Mouse (Mus musculus): ENCODE measurements around the gene Bst1. TPM values are rescaled to one million over a fixed set of nuclear protein-coding genes. Genes with fewer than 3 reads are reported as not detected.

Bst1 gene
- polyA plus RNA-seq, 1 experiment from 2014 or later: not detected

DNA sequence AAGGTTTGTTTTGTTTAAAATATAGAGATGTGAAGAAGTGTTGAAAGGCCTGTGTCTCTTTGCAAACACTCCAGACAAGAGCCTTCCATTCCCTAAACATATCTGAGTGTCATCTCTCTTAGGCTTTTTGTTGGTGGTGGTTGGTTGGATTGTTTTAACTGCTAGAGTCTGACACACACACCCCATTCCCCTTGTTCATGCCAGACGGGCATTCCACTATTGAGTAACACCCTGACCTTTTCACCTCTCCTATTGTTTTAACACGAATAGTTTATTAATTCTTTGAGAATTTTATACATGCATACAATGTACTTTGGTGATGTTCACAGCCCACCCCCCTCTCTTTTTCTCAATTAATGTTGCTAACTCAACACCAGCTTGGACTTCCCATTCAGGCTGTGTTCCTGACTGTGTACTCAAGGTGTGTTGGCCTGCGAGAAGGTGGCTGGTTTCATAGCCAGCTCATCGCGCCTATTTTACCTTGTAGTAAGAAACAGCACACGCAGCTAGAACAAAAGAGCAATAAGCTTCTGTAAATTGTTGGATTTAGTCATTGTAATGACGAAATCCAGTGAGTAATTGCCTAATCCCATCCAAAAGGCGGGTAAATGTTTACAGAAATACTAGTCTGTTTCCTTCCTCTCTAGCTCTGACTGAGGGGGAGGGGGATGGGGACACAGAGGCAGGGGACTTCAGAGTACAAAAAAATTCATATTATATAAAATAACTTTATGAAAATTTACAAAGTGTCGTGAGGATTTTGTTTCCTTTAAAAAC lies 30.5 kb upstream of the Bst1 start:
- 83% methylated on average over 9 of the region's 9 CpGs for WGBS

DNA sequence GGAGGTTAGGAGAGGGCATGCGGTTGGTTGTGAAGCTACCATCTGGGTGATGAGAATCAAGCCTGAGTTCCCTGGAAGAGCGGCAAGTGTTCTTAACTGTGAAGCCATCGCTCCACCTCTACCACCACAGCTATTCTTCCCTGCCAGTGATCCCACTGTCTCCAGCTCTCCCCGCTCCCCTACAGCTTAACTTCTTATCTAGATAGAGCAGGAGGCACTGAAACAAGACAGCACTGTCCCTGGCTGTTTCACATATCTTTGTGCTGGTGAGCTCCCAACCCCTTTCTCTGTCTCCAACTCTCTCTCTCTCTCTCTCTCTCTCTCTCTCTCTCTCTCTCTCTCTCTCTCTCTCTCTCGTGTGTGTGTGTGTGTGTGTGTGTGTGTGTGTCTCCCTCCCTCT lies 26.3 kb upstream of the Bst1 start:
- WGBS: 87% methylated on average over 4 of the region's 5 CpGs
- no peak for ATAC-seq (ENCODE audit: insufficient number of reproducible peaks, insufficient read depth, low FRiP score, low TSS enrichment, low read depth)
- Histone ChIP-seq H3K9ac (replicated peaks) (no peak overlapping the region), H3K4me1 (replicated peaks) (no peaks in the 10 kb centered on the region), H3K9me3 (no peaks in the 10 kb centered on the region), H3K36me3 (no peaks in the 10 kb centered on the region), H3K4me2 (no peak overlapping the region), H3K4me3 (replicated peaks) (no peak overlapping the region), H3K27me3 (no peaks in the 10 kb centered on the region), H3K27ac (no peak overlapping the region)

More for the DNA sequence above, 30.5 kb upstream of the Bst1 start:
- Histone ChIP-seq H3K36me3 (no peaks in the 10 kb centered on the region), H3K4me3 (replicated peaks) (no peak overlapping the region), H3K27me3 (no peaks in the 10 kb centered on the region), H3K4me1 (replicated peaks) (no peaks in the 10 kb centered on the region), H3K9me3 (no peaks in the 10 kb centered on the region), H3K9ac (replicated peaks) (no peak overlapping the region), H3K4me2 (no peak overlapping the region), H3K27ac (no peak overlapping the region)
- no peak for ATAC-seq (ENCODE audit: insufficient number of reproducible peaks, insufficient read depth, low FRiP score, low TSS enrichment, low read depth)

DNA sequence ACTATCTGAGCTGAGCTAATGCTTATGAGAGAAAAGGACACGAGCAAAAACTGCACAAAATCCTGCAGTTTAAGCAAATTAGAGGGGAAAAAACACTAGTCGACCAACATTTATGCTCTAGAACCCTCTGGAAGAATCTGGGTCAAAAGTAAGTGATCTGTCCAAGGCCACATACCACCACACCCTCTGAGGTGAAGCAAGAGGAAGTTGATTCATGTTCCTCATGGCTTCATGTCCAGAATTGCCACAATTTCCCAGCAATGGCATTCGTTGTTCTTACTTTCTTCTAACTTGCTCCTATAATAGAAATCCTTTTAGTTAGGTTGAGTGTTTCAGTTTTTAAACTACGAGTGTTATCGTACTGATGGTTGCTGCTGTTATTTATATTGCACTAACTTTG lies 19.2 kb upstream of the Bst1 start:
- Histone ChIP-seq H3K9ac (replicated peaks) (no peak overlapping the region), H3K36me3 (no peaks in the 10 kb centered on the region), H3K27me3 (no peaks in the 10 kb centered on the region), H3K4me1 (replicated peaks) (no peaks in the 10 kb centered on the region), H3K9me3 (no peaks in the 10 kb centered on the region), H3K27ac (no peak overlapping the region), H3K4me3 (replicated peaks) (no peak overlapping the region), H3K4me2 (no peak overlapping the region)
- WGBS: 88% methylated on average over 5 of the region's 5 CpGs
- ATAC-seq (ENCODE audit: insufficient number of reproducible peaks, insufficient read depth, low FRiP score, low TSS enrichment, low read depth): no peak

DNA sequence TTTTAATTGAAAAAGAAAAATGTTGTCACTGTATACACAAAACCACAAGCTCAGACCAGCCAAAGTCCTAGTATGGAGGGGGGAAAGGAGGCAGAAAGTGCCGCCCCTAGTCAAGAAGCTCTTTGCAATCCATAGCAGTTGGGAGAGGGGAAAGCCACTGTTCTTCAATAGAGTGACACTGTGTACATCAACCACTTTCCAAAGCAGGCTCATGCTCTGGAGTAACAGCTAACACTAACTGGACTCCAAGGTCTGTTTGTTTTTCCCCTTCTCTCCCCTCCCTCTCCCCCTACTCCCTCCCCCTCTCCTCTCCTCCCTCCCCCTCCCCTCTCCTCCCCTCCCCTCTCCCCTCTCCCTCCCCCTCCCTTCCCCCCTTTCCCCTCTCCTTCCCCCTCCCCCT lies 18.0 kb upstream of the Bst1 start:
- no peak for ATAC-seq (ENCODE audit: insufficient number of reproducible peaks, insufficient read depth, low FRiP score, low TSS enrichment, low read depth)
- Histone ChIP-seq H3K9ac (replicated peaks) (no peak overlapping the region), H3K9me3 (no peaks in the 10 kb centered on the region), H3K27me3 (no peaks in the 10 kb centered on the region), H3K4me1 (replicated peaks) (no peaks in the 10 kb centered on the region), H3K27ac (no peak overlapping the region), H3K36me3 (no peaks in the 10 kb centered on the region), H3K4me3 (replicated peaks) (no peak overlapping the region), H3K4me2 (no peak overlapping the region)
- 67% methylated on average over 1 of the region's 1 CpGs for WGBS

DNA sequence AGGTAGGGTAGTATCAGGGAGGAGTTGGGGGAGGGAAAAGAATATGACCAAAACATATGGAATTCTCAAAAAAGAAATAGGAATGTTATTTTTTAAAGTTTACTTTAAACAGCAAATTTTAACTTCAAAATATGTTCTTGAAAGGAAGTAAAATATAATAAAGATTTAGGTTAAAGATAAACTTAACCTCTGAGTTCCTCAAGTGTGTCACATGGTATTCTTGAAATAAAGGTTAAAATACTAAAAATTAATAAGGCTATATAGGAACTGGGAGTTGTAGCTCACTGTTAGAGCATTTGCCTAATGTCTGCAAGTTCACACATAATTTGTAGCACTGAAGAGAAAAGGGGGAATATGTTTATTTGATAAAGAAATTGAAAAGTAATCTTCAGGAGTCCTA lies 17.4 kb upstream of the Bst1 start:
- H3K36me3 ChIP-seq: no peaks in the 10 kb centered on the region
- ATAC-seq (ENCODE audit: insufficient number of reproducible peaks, insufficient read depth, low FRiP score, low TSS enrichment, low read depth): no peak
- no peaks in the 10 kb centered on the region for H3K9me3 ChIP-seq
- no peak overlapping the region for H3K27ac ChIP-seq
- H3K4me2 ChIP-seq: no peak overlapping the region
- H3K9ac ChIP-seq (replicated peaks): no peak overlapping the region
- no peaks in the 10 kb centered on the region for H3K4me1 ChIP-seq (replicated peaks)
- no peaks in the 10 kb centered on the region for H3K27me3 ChIP-seq
- no peak overlapping the region for H3K4me3 ChIP-seq (replicated peaks)

DNA sequence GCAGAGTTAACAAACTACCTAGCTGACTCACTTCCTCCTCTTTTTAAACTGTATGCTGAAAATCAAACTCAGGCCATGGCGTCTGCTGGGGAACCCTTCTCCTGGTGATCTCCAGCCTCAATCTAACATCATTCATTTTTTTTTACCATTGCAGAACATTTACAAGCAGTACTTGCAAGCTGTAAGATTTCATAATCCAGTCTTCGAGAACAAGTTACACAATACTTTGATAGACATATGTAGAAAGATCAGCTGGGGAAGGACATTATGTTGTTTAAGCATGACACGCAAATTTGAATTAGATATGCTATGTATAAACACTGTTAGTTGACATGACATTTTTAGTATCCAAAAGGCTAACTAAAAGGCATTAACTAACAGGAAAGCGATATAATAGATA lies 16.9 kb upstream of the Bst1 start:
- Histone ChIP-seq H3K9ac (replicated peaks) (no peak overlapping the region), H3K36me3 (no peaks in the 10 kb centered on the region), H3K27me3 (no peaks in the 10 kb centered on the region), H3K9me3 (no peaks in the 10 kb centered on the region), H3K4me2 (no peak overlapping the region), H3K4me1 (replicated peaks) (no peaks in the 10 kb centered on the region), H3K4me3 (replicated peaks) (no peak overlapping the region), H3K27ac (no peak overlapping the region)
- ATAC-seq (ENCODE audit: insufficient number of reproducible peaks, insufficient read depth, low FRiP score, low TSS enrichment, low read depth): no peak
- WGBS: 82% methylated on average over 4 of the region's 4 CpGs

DNA sequence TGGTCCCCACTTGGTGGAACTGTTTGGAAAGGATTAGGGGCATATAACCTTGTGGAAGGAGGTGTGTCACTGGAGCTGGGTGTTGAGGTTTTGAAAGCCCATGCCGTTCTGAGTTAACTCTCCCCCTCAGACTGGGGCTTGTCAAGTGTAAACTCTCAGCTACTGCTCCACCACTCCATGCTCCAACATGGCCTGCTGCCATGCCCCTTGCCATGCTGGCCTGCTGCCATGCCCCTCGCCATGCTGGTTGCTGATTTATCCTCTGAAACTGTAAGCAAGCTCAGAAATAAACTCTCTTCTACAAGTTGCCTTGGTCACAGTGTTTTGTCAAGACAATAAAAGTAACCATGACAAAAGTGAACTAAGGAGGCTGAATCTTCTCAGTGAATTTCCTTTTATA lies 13.3 kb upstream of the Bst1 start:
- 94% methylated on average over 2 of the region's 2 CpGs for WGBS
- Histone ChIP-seq H3K4me1 (replicated peaks) (no peaks in the 10 kb centered on the region), H3K27me3 (no peaks in the 10 kb centered on the region), H3K9ac (replicated peaks) (no peak overlapping the region), H3K4me2 (no peak overlapping the region), H3K9me3 (no peaks in the 10 kb centered on the region), H3K27ac (no peak overlapping the region), H3K4me3 (replicated peaks) (no peak overlapping the region), H3K36me3 (no peaks in the 10 kb centered on the region)
- no peak for ATAC-seq (ENCODE audit: insufficient number of reproducible peaks, insufficient read depth, low FRiP score, low TSS enrichment, low read depth)

DNA sequence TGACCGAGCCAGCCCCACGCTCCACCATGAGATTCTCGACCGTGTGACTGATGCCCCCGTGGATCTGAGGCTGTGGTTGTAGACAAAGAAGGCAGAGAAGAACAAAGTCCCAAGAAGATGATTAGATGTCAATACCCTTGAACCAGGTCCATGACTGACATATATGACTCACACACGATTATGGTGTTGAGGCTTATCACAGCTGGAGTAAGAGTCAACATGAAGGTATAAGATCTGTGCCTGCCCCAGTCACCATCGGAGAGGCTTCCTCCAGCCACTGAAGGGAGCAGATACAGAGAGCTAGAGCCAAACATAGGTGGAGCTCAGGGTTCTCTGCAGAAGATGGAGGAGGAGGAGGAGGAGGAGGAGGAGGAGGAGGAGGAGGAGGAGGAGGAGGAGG lies 12.3 kb upstream of the Bst1 start:
- H3K9ac ChIP-seq (replicated peaks): no peak overlapping the region
- no peaks in the 10 kb centered on the region for H3K36me3 ChIP-seq

DNA sequence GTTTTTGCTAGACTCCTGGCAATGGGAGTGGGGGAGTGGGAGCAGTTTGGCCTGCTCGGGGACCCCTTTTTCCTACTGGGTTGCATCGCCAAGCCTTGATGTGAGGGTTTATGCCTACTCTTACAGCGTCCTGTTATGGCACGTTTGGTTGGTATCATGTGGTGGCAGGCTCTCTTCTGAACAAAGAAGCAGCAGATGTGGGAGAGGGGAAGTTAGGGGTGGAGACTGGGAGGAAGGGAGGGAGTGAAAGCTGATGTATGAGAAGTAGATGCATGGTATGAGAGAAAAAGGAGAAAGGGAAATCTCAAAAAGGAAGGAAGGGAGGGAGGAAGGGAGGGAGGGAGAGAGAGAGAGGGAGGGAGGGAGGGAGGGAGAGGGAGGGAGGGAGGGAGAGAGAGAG lies 11.8 kb upstream of the Bst1 start:
- Histone ChIP-seq H3K27me3 (no peaks in the 10 kb centered on the region), H3K27ac (no peak overlapping the region), H3K9me3 (no peaks in the 10 kb centered on the region), H3K4me3 (replicated peaks) (no peak overlapping the region), H3K4me2 (no peak overlapping the region), H3K4me1 (replicated peaks) (no peaks in the 10 kb centered on the region), H3K9ac (replicated peaks) (no peak overlapping the region), H3K36me3 (no peaks in the 10 kb centered on the region)
- no peak for ATAC-seq (ENCODE audit: insufficient number of reproducible peaks, insufficient read depth, low FRiP score, low TSS enrichment, low read depth)
- WGBS: 80% methylated on average over 4 of the region's 4 CpGs

More for the DNA sequence above, 12.3 kb upstream of the Bst1 start:
- Histone ChIP-seq H3K4me1 (replicated peaks) (no peaks in the 10 kb centered on the region), H3K27me3 (no peaks in the 10 kb centered on the region), H3K4me2 (no peak overlapping the region), H3K9me3 (no peaks in the 10 kb centered on the region), H3K4me3 (replicated peaks) (no peak overlapping the region), H3K27ac (no peak overlapping the region)
- no peak for ATAC-seq (ENCODE audit: insufficient number of reproducible peaks, insufficient read depth, low FRiP score, low TSS enrichment, low read depth)
- WGBS: 95% methylated on average over 7 of the region's 7 CpGs

DNA sequence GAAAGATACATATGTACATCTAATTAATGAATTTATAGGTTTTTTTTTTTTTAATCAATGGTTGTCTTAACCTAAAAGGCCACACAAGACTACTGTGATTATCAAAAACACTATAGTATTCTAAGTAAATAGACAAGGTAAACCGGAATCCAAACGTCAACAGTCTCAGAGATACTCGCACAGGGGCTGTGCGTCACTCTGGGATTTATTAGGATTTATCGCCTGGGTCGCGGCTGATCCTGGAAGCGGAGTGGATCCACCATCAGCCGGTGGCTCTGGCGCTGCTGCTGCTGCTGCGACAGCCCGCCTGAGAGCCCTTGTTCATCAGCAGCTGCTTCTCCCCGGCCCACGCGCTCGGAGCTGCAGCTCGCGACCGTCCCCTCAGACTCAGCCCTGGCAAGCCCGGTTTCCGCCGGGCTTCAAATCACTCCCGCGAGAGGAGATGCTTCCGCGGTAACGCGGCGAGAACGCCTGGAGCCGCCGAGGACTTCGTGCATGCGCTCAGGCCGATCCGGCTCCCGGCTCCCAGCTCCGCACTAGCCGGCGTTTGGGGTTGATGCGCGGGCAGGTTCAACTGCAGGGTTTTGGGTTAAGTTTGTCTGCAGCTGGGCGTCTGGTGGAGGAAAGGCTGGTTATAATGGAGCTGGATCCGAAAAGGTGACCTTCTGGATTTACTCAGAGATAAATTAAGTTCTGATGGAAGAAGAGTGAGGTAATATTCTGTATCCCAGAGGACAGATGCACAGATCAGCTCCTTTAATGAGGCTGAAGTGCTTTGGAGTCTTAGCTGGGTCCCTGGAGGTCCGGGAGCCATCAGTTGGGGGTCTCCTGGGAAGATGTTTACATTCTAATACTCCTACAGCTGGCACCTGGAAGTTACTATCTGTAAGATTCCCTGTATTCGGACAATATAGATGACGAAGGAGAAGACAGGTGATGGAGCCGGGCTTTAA lies 10.7 kb upstream of the Bst1 start:
- Histone ChIP-seq H3K4me2 (peak overlapping the region; percentile 69), H3K9me3 (no peaks in the 10 kb centered on the region), H3K9ac (replicated peaks) (peak overlapping the region; percentile 79), H3K4me1 (replicated peaks) (no peaks in the 10 kb centered on the region), H3K27me3 (no peaks in the 10 kb centered on the region), H3K27ac (peak overlapping the region; percentile 42; the same call in 1 of the 2 replicates), H3K36me3 (no peaks in the 10 kb centered on the region), H3K4me3 (replicated peaks) (peak overlapping the region; percentile 53)
- peak; percentile 89 for ATAC-seq (ENCODE audit: insufficient number of reproducible peaks, insufficient read depth, low FRiP score, low TSS enrichment, low read depth)
- WGBS: 4% methylated on average over 48 of the region's 48 CpGs

DNA sequence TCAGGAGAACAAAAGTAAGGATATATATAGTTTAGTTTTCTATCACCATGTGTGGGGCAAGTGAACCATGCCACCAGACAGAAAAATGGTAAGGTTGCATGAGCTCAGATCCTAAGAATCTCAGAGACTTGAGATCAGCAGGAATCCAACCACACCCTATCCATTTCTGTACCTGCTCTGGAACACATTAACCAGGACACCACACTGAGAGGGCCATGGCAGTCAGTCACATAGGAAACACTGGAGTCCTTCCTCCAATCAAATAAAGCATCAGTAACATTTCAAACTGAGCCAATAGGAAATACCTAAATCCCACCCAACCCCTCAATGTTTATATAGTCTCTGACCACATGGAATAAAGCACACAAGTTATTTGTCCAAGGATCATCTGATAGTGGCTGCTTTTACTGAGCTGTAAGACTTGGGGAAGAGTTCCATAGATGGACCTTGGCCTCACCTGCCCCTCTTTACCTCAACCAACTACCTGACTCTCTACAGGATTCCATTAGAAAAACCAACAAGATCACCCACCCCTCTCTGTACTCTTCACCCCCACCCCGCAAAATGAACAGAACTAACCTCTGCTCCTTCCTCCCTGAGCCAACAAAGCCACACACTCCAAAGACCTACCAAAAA lies 8.1 kb upstream of the Bst1 start:
- H3K4me1 ChIP-seq (replicated peaks): no peaks in the 10 kb centered on the region
- no peaks in the 10 kb centered on the region for H3K9me3 ChIP-seq
- no peaks in the 10 kb centered on the region for H3K27me3 ChIP-seq
- H3K4me2 ChIP-seq: no peak overlapping the region
- no peak for ATAC-seq (ENCODE audit: insufficient number of reproducible peaks, insufficient read depth, low FRiP score, low TSS enrichment, low read depth)
- H3K4me3 ChIP-seq (replicated peaks): no peak overlapping the region
- WGBS: 93% methylated on average over 1 of the region's 1 CpGs
- H3K36me3 ChIP-seq: no peaks in the 10 kb centered on the region
- H3K9ac ChIP-seq (replicated peaks): no peak overlapping the region
- H3K27ac ChIP-seq: no peak overlapping the region

All from limb, embryonic 12.5 days (tissue).